Mouse (Mus musculus): ENCODE measurements around the gene Hs3st6. TPM values are rescaled to one million over a fixed set of nuclear protein-coding genes. Genes with fewer than 3 reads are reported as not detected.
A peak's percentile ranks its signal among the peaks of the same experiment; 100 is the strongest.

The Hs3st6 gene
- total RNA-seq, 2 experiments from 2014 or later, result 0.30 to 1.0 TPM

DNA sequence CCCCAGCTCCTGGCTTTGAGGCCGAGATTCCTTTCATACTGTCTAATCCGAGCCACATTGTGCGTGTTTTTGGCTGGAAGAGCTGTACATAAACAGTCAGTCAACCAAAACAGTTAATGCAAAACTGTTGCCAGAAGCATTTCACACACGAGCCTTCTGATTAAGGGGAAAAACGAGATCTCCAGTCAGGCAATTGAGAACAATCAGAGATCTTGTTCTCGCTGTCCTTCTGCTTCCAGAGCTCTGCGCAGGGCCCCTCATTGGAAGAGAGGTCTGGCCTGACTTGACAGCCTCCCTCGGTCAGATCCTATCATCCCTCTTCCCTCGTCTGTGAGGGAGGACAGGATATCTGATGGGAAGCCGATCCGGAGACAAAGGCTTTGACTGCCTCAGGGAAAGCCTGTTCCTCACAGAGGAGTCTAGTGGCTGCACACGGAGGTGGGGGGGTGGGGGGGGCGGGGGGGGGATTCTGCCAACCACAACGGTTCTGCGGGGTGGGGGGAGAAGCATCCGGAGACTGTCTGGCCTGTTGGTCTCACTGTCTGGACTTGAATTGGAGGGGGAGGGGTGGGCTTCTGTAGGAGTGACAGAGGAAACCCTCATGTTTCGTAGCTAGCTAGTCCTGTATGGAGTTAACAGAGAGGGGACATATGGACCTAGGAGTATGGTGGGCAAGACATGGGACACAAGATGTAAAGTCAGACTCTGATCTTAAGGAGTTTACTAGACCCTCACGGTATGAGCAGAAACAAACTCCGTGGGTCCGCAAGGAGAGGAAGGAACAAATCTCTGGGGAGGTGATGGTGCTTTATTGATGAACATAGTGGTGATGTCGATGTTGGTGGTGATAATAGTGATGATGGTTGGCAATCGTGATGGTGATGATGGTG is 12.5 kb downstream of the Hs3st6 start:
- no peak for DNase-seq (ENCODE audit: low spot score in 2 of 2)

DNA sequence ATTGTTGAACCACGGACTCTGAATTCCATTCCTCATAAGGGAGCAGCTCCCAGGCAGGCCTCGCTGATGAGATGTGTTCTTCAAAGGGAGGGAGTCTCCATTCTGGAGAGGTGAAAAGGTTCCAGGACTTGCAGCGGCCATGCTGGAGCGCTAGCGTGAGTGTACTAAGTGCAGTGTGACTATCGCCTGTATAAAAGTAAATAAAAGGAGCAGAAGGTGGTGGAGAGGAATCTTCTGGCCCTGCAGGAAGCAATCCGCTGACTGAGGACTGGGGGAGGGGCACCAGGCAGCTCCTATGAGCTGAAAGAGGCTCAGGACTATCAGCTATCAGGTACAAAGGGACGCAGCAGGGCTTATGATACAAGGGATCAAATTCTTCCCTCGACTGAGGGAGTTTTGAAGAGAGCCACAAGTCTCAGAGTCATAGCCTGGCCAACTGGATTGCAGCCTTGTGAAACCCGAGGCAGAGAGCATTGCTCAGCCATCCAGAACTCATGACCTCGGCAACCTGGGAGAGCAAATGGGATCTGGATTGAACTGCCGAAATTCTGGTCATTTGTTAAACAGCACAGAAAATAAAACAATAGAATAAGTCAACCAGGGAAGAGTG is 13.6 kb downstream of the Hs3st6 start:
- DNase-seq (ENCODE audit: low spot score in 2 of 2), result no peak

DNA sequence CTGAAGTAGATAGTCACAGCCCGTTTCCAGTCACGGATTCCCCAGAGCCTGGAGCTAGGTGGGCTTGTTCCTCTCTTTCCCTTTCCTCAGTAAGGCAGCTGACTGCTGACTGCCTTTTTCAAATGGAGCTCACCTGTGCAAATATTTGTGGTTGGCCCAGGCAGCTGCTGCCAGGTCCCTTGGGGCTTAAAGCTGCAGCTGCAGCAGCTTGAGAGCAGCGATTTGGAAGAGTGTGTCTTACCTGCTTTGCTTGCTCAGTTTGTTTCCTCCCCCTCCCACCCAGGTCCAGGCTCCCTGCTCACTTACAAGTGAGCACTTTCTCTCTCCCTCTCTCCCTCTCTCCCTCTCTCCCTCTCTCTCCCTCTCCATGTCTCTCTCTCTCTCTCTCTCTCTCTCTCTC is 16.4 kb downstream of the Hs3st6 start:
- no peak for DNase-seq (ENCODE audit: low spot score in 2 of 2)

DNA sequence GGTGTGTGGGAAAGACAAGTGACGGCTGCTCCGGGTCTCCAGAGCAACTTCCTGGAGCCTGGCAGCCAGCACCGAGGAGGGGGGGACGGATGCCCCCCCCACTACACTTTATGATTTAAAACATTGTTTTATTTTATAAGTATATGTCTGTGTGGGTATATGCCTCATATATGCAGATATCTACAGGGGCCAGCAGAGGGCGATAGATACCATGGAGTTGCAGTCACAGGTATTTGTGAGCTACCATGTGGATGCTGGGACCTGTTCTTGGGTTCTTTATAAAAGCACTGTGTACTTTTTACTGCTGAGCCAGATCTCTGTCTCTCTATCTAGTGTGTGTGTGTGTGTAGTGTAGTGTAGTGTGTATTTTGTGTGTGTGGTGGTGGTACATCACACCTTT is 20.5 kb downstream of the Hs3st6 start:
- no peak for DNase-seq (ENCODE audit: low spot score in 2 of 2)

DNA sequence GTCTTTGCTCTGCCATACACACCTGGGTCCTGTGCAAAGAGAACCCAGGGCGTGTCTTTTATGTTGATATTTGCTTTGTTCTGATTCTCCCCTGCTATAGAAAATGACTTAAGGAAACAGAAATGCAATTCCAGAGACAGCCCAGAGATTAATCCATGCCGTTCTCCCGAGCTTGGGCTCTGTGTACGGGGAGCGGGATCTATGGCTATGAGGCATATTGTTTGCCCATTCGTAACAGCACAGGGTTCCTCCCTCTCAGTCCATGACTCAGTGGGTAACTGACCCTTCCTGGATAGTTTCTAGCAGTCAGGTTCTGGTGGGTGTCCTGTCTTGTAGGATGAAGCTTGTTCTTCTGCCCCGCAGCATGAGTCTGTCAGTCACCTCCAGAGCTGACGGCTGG is 22.4 kb downstream of the Hs3st6 start:
- DNase-seq (ENCODE audit: low spot score in 2 of 2), result no peak

DNA sequence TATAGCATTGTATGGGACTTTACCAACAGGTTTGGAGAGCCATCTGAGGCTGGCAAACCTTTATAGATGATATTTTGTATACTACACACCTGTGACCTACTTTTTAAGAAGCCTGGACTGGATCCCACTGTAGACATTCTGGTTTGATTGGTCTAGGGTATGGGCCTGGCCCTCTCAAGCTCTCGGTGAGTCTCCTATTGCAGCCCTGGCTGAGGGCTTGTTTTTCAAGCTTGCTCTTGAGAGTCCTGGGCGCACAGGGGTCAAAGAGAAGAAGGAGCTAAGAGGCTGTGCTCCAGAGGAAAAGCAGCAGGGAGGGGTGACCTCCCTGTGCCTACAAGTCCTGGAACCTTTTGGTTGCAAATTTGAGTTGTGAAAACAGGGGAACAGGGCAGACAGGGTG is 24.3 kb downstream of the Hs3st6 start:
- no peak for DNase-seq (ENCODE audit: low spot score in 2 of 2)

DNA sequence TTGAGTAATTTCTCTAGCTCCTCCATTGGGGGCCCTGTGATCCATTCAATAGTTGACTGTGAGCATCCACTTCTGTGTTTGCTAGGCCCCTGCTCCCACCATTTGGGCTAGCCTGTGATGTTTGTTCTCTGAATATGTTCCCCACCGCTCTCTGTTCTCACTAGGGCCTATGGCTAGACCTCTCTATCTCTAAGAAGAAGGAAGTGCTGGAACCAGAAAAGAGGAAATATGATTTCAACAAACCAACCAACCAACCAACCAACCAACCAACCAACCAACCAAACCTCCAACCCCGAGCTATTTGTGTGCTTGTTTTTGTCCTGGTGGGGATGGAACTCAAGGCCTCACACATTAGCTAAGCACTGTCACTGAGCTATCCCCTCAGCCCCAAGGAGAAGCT is 28.0 kb downstream of the Hs3st6 start:
- DNase-seq (ENCODE audit: low spot score in 2 of 2), result no peak

DNA sequence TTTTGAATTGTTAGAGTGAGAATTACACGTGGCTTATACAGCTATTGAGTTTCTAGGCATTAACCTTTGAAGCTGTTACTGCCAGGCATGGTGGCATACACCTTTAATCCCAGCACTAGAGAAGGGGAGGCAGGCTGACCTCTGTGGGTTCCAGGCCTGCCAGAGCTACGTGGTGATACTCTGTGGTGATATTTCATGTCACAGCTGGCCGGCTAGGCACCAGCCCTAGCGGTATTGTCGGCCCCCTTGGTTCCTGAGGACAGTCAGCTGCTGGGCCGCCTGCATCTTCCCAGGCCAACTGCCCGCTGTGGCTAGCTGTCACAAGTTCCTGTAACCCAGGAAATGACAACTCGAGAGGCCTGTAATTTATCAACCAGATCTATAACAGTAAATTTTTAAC is 39.4 kb downstream of the Hs3st6 start:
- DNase-seq (ENCODE audit: low spot score in 2 of 2), result no peak

DNA sequence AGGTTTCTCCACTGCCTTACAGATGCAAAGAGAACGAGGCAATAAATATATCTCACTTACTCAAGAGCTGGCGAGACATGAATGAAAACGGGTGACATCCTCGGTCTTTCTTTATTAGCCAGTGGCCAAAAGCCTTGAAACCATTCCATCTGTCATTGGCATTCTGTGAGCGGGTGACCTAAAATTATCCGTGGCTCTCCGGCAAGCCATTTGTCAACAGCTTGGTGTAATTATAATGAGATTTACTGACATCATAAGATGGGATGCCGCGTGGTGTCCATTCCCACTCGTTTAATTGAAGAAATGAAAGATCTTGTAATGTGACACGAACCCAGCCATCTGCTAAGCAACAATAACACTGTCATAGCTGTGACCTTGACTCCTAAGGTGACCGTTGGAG is 42.0 kb downstream of the Hs3st6 start:
- DNase-seq (ENCODE audit: low spot score in 2 of 2), result no peak

DNA sequence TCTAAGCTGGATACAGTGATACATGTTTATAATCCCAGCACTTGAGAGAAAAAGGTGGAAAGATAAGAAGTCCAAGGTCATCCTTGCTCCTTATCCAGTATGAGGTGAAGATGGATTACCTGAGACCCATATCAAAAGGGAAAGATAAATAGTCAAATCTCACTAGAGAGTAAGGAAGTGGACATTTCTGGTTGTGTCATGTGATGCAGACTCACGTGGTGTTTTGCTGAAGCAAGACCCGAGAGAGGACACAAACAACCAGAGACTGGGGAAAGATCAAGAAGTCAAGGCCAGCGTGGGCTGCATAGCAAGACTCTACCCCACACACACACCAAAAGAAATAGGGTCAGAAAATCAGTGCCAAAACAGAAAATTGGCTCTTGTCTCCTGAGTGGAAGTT is 44.2 kb downstream of the Hs3st6 start:
- DNase-seq (ENCODE audit: low spot score in 2 of 2), result no peak

DNA sequence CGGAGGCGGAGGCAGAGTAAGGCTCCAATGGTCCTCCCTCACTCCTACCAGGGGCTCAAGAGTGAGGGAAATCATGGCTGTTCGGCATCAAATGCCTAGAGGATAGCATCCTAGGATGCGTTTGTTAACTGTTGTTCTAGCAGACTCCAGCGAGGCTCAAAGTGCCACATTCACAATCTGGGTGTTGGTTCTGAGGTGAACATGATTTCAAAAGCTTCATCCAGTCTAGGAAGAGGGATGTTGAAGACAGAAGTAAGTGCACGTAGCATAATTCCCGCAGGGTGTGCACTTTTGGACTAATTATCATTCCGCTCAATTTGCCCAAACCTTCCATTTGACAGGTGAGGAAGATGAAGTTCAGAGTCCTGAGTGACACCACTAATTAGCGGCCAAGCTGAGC is 45.4 kb downstream of the Hs3st6 start:
- no peak for DNase-seq (ENCODE audit: low spot score in 2 of 2)

DNA sequence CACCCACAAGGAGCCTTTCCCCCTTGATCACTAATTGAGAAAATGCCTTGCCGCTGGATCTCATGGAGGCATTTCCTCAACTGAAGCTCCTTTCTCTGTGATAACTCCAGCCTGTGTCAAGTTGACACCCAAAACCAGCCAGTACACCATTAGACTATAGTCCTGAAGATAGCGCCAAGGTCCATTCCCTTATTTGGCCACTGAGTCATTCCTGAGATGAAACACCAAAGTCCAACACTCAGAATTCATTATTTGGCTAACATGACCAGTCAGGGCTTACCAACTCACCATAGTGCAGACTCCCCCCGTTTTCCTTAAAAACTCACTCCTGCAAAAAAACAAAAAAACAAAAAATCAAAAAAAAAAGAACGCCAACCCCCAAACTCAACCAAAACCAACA is 46.7 kb downstream of the Hs3st6 start:
- DNase-seq (ENCODE audit: low spot score in 2 of 2), result no peak

DNA sequence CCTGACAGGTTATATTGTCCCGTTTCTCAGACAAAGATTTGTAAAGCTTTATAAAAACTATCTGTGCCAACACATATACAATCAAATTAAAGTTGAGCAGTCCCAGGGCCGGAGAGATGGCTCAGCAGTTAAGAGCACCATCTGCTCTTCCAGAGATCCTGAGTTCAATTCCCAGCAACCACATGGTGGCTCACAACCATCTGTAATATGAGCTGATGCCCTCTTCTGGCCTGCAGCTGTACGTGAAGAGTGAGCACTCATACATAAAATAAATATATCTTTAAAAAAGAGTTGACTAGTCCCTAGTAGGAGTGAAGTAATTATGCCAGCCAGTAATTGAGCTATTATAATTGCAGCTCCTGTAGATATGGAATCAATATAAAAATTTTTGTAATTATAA is 47.7 kb downstream of the Hs3st6 start:
- no peak for DNase-seq (ENCODE audit: low spot score in 2 of 2)

DNA sequence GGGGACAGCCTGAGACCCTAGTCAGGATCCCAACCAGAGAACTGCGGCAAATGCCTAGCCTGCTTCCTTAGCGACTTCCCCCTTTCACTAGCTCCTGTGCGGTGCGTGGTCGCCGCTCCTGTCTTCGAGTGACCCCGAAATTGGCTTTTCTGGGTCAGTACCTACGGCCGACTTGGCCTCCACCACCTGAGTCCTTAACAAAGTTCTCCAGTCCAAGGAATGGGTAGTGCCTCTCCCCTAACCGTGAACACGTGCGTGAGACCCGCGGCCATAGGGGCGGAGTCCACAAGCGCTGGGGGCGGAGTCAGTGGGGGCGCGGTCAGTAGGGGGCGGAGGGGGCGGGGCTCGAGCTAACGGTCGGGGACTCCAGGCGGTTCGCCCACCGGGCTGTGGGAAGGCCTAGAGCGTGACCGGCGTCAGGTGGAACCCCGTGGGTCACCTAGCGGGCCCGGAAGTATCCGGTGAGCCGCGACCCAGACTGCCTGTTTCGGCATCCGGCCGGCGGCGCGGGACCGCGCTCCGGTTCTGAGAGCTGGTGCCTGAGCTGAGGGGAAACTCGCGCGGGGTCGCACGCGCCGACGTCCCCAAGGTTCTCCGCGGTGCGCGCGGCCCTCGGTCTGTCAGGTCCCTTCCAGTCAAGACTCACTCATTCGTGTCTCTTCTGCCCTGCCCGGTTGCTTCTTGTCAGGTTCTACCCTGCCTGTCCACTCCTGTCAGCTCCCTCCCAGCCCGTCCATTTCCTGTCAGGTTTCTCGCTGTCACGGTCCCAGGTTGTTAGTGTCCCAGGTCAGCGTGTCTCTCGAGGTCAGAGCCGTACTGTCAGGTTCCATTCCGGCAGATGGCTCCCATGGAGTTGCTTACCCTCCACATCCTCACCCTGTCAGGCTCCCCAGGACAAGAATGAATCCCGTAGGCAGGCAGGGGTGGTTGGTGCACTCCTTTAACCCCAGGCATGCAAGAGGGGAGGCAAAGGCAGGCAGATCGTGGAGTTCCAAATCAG is 51.5 kb downstream of the Hs3st6 start, which contains the start of gene Meiob:
Gene Meiob (plus strand): TSS at position 338 of the 1,000 bp plus-strand sequence.
- DNase-seq (ENCODE audit: low spot score in 2 of 2), result peak; percentile 5 to 19

Other genes with a start within 250 kb of the Hs3st6 start
- 10 to 100 TPM; 64.2 to 83.9 TPM for gene Traf7, start 225.1 kb upstream of the Hs3st6 start, total RNA-seq (2021)
- 10 to 100 TPM; 45.8 to 50.0 TPM for gene Rab26, start 218.8 kb upstream of the Hs3st6 start, total RNA-seq (2021)
- gene Pkd1, start 203.2 kb upstream of the Hs3st6 start, total RNA-seq (2021), result 10 to 100 TPM; 67.5 to 71.2 TPM
- 100 to 1,000 TPM; 136 to 153 TPM for gene Tsc2, start 120.4 kb upstream of the Hs3st6 start, total RNA-seq (2021)
- 1 to 10 TPM; 4.1 to 7.4 TPM for gene Nthl1, start 120.3 kb upstream of the Hs3st6 start, total RNA-seq (2021)
- 10 to 100 TPM; 47.3 to 52.7 TPM for gene Slc9a3r2, start 102.7 kb upstream of the Hs3st6 start, total RNA-seq (2021)
- gene Npw, start 94.5 kb upstream of the Hs3st6 start, total RNA-seq (2021), result 1 to 10 TPM; 2.1 TPM
- gene Zfp598, start 83.3 kb upstream of the Hs3st6 start, total RNA-seq (2021), result 10 to 100 TPM; 41.4 to 45.5 TPM
- gene Syngr3, start 63.0 kb upstream of the Hs3st6 start, total RNA-seq (2021), result 100 to 1,000 TPM; 191 to 195 TPM
- gene Gfer, start 56.8 kb upstream of the Hs3st6 start, total RNA-seq (2021), result 10 to 100 TPM; 20.6 to 23.9 TPM
- 1 to 10 TPM; 1.9 to 2.1 TPM for gene Noxo1, start 56.8 kb upstream of the Hs3st6 start, total RNA-seq (2021)
- 10 to 100 TPM; 28.5 to 30.5 TPM for gene Tbl3, start 45.3 kb upstream of the Hs3st6 start, total RNA-seq (2021)
- under 1 TPM in 1 of 2 experiments, not detected in 1; 0.56 TPM for gene Rnf151, start 34.9 kb upstream of the Hs3st6 start, total RNA-seq (2021)
- 100 to 1,000 TPM; 268 to 301 TPM for gene Rps2, start 34.9 kb upstream of the Hs3st6 start, total RNA-seq (2021)
- gene Ndufb10, start 28.5 kb upstream of the Hs3st6 start, total RNA-seq (2021), result 100 to 1,000 TPM; 220 to 246 TPM
- gene Rpl3l, start 25.2 kb upstream of the Hs3st6 start, total RNA-seq (2021), result under 1 TPM; 0.40 to 0.65 TPM
- gene Msrb1, start 16.3 kb upstream of the Hs3st6 start, total RNA-seq (2021), result 10 to 100 TPM; 34.9 to 37.2 TPM
- gene Meiob, start 51.3 kb downstream of the Hs3st6 start, total RNA-seq (2021), result not detected
- gene Hagh, start 87.2 kb downstream of the Hs3st6 start, total RNA-seq (2021), result 100 to 1,000 TPM; 136 to 146 TPM
- 10 to 100 TPM; 17.6 to 21.5 TPM for gene Fahd1, start 97.4 kb downstream of the Hs3st6 start, total RNA-seq (2021)
- gene Igfals, start 113.0 kb downstream of the Hs3st6 start, total RNA-seq (2021), result not detected
- gene Nubp2, start 133.4 kb downstream of the Hs3st6 start, total RNA-seq (2021), result 10 to 100 TPM; 30.4 to 31.0 TPM
- 10 to 100 TPM; 60.3 to 60.7 TPM for gene Spsb3, start 133.7 kb downstream of the Hs3st6 start, total RNA-seq (2021)
- 10 to 100 TPM; 47.5 to 51.1 TPM for gene Eme2, start 142.1 kb downstream of the Hs3st6 start, total RNA-seq (2021)
- 10 to 100 TPM; 69.0 to 72.9 TPM for gene Mrps34, start 142.1 kb downstream of the Hs3st6 start, total RNA-seq (2021)
- 10 to 100 TPM; 51.8 to 54.1 TPM for gene Nme3, start 143.5 kb downstream of the Hs3st6 start, total RNA-seq (2021)
- gene Mapk8ip3, start 184.0 kb downstream of the Hs3st6 start, total RNA-seq (2021), result 100 to 1,000 TPM; 383 to 387 TPM
- gene Jpt2, start 207.7 kb downstream of the Hs3st6 start, total RNA-seq (2021), result 1 to 10 TPM; 4.9 to 5.2 TPM

All from left cerebral cortex, adult 18-20 months (tissue).